Mouse (Mus musculus) erythroblast, adult 5-6 weeks (primary cell): Measurements from ENCODE around the gene Tbc1d2. TPM values are rescaled to one million over a fixed set of nuclear protein-coding genes. Genes with fewer than 3 reads are reported as not detected.
"Not testable (repeated sequence)": the region's sequence is repeated elsewhere in the genome, so short reads cannot be mapped to it uniquely, and the experiment has no call there.

Experiments used
- ATAC-seq: replicated peaks from 2 replicates; pipeline ENCODE4 v1.8.0; 2016; ENCODE audit warnings: moderate number of reproducible peaks, mild to moderate bottlenecking, moderate TSS enrichment, inconsistent platforms; ENCODE audit not compliant: poor library complexity, low FRiP score, severe bottlenecking
- total RNA-seq, 2 experiments: library from RNA; stranded (forward) in 1 of 2; stranded (reverse) in 1 of 2; fragments of 150-400 nt in 1 of 2; fragments of 200-764, 138-1000 nt in 1 of 2; gene quantifications; 2 replicates each; pipeline versions ENCODE4 v1.2.3 to v1.2.4; 2015 to 2017; ENCODE audit warnings: low replicate concordance in 2 of 2

Gene Tbc1d2
- total RNA-seq, 2 experiments from 2014 or later = 1.5 to 3.2 TPM

DNA sequence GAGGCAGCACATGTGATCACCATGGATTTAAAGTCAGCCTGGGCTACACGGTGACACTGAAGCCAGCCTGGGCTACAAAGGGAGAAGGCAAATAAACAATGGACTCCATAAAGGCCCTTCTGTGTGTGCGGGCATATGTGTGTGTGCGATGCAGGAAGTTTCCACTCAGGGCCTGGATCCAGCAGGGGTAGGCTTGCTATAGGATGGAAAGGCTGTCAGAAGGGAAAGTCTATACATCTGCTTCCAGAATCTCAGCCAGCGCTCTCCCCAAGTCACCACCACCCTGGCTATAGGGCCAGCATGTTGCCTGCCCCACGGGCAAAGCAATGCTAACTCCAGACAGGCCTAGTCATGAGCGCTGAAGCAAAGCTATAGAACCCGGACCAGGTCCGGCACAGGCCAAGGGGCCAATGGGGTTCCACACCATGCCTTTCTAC lies 6.3 kb downstream of the Tbc1d2 start:
- ATAC-seq = no peak

DNA sequence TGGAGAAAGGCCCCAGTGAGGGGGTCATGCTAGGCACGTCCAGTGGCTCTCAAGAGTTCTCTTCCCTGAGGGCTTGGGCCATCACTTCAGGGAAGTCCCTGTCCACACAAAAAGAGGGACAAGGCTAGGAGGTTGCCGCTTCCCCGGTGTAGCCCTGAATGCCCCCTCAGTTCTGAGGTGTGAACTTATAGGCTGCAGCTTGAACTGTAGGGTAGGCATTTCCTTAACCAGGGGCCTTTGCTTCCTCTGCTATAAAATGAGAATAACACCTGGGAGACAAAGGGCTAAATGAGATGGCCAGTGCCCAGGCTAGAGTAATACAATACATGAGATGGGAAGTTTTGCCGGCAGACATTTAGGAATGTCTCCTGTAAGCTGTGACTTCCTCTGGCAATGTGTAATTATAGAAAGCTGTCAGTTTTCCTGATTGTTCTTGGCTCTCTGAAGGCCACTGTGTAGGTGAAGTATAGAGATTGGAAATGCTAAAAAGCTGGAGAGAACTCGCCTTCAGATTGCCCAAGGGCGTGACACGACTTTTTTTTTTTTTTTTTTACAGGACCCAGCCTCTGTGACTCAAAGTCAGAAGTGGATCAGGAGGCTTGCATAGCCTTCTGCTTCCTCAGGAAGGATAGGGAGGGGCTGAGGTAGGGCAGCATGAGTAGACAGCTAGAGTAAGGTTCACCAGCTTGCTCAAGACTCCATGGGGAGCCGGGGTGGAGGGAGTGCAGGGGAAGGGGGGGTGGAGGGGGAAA lies 6.9 kb downstream of the Tbc1d2 start:
- no peak for ATAC-seq

DNA sequence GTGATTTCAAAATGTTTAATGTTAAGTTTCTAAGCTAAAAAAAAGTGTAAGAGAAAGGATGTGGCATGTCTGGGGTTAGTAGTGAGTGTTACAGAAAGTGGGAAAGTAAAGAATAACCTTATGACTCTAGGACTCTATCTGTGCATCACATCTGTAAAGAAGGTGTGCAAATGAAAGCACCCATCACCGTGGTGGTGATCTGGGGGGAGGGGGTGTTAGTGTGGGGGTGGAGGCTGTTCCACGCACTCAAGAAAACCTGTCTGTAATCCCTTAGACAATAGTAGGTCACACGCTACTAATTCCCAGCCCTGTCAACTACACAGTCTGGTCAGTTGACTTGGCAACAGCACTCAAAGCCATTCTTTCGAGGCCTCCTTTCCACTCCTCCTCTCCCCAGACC lies 8.7 kb downstream of the Tbc1d2 start:
- no peak for ATAC-seq

DNA sequence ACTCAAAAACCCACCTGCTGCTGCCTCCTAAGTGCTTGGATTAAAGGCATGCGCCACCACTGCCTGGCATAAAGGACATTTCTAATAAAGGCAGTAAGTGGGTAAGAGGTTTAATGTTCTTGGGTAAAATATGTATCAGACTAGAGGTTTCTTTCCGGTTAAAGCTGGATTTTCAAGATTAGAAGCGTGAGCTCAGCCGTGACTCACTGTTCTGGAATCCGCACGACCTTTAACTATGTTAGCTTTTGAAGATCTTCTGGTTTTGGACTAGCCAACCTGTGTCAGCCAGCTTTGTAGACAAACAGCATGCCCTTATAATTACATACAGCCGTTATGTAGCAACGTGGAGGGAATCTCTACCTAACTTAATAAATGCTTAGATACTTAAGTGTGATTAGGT lies 10.1 kb downstream of the Tbc1d2 start:
- ATAC-seq = no peak

DNA sequence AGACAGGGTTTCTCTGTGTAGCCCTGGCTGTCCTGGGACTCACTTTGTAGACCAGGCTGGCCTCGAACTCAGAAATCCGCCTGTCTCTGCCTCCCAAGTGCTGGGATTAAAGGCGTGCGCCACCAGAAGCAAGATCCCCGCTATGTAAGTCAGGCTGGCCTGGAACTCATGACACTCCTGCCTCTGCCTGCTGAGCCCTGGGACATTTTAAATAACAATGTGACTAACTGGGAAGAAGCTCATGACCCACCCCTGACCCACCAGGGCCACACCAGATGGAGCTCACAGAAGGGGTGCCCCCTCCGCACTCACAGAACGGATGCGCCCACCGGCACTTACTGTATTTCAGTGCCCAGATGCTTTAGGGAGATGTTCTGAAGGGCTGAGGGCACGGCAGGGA lies 12.8 kb downstream of the Tbc1d2 start:
- not testable (repeated sequence) for ATAC-seq

DNA sequence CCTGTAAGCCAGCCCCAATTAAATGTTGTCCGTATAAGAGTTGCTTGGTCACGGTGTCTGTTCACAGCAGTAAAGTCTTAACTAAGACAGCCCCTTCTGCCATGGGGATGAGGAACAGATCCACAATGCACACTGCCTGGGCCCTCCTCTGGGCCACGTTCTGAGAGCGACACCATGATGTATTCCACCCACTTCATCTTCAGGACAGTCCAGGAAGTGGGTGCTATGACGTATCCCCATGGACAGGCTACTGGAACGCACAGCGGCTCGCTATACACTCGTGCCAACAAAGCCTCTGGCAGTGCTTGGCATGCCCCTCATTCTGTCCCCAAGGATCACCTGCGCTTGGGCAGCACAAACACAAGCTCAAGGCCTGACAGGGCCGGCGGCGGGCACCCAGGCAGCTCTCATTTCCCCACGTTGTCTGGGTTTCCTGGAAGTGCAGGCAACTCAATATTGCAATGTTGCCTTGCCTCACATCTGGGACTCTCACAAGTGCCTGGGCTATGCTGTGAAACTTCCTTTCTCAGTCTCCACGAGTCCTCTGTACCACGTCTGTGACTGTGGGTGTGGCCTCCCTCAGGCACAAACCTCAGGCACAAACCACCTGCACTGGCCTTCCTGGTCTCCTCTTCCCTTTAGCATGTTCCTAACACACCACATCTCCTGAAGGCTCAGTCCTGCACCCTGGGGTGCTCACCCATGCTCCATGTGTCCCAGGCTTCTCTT lies 14.1 kb downstream of the Tbc1d2 start:
- no peak for ATAC-seq

DNA sequence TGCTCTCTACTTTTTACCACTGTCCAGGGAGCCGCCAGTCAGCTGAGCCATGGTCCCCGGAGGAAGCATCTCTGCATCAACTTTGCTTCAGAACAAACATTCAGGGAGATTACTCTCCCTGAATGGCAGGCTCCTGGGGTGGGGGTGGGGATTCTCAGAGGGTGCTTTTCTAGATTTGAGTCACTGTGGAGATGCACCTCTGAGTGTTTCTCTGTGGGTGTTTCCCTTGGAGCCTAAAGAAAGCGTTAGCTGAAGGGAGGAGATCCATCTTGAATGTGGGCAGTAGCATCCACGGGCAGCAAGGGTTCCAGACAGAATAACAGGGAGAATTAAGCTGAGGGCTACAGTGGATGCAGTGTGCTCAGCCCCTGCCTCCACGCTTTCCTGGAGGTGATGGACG lies 15.1 kb downstream of the Tbc1d2 start:
- ATAC-seq = no peak

DNA sequence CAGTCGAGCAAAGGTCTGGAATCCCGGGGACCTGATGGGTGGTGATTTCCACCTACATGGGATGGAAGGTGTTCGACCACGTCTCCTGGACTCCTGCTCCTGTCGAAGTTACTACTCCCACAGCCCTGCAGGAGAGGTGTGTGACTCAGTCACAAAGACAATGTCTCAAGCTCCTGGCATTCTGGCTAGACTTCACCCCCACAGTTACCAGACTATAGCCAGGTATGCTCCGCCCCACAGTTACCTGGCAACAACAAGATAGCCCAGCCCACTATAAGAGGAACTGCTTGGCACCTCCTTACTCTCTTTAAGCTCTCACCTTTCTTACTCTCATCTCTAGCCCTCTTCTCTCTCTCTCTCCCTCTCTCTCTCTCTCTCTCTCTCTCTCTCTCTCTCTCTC lies 16.4 kb downstream of the Tbc1d2 start:
- not testable (repeated sequence) for ATAC-seq

DNA sequence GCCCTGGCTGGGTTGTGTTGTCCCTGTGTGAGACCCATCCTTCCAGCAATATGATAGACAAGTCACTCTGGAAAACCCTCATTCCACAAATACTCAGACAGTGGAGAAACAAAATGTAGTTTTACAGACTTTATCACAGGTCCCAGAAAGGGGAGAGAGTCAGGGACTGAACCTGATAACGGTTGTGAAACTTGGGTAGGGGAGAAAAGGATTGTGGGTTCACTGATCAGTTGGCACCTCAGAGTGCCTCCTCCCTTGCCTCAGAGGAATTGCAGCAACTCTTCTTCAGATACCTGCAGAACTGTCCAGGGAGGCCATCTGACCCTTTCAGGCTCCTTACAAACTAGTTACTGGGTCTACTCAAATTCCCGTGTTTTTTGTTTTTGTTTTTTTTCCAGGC lies 17.5 kb downstream of the Tbc1d2 start:
- ATAC-seq = no peak

DNA sequence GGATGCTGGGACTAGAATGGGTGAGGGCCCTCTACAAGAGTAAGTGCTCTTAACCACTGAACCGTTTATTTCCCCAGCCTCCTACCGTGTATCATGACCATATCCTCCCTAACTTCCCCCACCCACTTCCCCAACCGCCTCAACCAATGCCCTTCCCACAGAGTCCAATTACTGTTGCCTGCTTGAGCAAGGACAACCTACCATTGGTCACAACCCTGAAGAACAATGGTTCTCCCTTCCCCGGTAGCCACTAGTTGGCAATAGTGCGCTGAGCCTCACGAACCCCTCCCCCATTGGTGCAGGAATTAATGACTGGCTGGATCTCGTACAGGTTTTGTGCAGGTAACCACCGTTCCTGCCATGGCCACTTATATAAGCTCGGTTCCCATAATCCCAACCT lies 19.6 kb downstream of the Tbc1d2 start:
- no peak for ATAC-seq

DNA sequence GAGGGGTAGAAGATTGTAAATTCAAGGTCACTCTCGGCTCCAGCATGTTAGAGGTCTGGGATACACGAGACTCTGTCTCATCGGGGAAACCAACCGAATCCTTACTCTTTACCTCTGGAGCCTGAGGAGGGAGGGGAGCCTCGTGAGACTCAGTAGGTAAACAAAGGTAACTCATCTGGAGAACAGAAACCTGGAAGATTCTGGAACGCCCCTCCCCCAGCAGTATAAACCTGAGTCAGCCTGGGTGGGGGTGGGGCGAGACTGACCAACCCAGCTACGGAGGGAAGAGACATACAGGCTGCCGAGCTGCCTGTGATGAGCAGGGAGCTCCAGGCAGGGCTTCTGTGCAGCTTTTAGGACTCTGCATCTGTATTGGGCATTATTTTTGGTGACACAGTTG lies 21.1 kb downstream of the Tbc1d2 start:
- ATAC-seq = no peak

DNA sequence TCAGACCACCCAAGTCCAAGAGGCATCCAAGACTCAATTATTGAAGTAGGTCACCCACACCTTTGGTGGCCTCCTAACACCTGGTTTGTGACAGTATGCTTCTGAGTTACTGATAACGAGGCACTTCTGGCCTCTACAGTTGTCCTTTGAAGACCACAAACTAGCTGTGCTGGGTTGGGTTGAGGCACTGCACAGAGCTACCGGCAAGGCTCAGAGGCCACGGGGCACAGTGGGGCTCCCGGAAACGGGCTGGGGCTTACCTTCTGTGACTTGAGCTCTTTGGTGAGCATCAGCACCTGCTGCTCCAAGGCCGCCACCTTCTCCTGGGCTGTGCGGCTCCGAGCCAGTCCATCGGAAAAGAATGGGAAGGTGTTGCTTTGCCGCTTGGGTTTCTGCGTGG lies 21.9 kb downstream of the Tbc1d2 start:
- ATAC-seq = no peak

DNA sequence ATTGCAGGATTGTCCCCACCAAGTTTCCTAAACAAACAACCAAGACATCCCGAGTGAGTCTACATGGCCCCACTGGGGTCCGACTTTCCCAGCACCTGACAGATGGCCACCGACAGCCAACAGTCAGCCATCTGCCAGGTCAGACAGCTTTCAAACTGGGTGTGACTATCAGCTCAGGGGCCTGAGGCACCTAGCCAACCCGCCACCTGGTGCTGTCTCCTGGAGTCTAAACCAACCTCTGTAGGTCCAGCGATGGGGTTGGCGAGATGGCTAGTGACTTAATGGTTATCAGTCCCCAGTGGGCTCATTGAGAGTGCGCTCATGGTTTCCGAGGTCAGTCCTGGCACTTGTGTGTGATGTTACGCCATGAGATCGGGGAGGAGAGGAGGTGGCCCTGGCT lies 24.9 kb downstream of the Tbc1d2 start:
- no peak for ATAC-seq

DNA sequence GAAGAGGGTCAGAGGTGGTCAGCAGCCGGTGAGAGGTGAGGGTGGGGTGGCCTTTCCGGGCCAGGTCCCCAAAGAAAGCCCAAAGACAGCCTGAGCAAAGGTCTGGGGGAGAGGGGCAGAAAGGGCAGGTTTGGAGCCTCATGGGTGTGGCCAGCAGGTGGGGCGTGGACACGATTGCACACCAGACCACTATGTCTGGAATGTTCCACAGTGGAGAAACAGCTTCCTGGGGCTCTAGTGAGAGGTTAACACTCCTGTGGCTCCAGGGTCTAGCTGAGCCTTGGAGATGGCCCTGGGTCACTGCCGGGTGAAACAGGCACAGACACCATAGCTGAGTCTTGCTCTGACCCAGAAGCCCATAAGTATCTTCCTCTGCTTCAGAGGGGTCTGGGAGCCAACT lies 27.0 kb downstream of the Tbc1d2 start:
- no peak for ATAC-seq

DNA sequence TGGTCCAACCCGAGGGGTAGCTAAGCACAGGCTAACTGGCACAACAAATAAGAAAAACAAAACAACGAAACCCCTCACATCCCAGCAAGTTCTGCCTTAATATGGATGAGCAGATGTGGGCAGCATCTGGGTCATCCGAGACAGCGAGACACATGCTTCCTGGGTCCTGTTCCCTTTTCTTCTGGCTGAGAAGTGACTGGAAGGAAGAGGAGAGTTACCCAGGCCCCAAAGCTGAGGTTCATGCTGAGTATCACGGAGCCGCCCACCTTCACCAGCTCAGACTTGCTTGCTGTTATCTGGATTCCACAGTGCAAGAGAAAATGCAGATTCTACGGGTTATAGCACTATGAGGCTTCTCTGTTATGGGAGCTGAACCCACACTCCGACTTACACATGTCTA lies 29.1 kb downstream of the Tbc1d2 start:
- ATAC-seq = no peak

DNA sequence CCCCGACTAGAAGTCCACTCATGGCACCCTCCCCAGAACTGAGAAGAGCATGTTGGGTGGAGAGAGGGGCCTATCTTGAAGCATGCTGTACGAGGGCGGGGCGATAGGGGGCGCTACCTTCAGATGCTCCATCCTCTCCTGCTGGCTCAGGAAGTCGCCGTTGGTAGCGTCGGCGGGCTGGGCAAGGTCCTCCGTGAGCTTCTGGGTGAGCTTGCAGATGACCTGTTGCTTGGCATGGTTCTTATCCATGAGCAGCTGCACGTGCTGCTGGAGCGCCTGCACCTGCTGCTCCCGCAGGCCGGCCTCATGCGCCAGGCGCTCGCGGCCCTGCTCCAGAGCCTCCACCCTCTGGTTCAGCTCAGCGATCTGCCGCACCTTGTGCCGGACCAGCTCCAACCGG lies 29.7 kb downstream of the Tbc1d2 start:
- no peak for ATAC-seq

DNA sequence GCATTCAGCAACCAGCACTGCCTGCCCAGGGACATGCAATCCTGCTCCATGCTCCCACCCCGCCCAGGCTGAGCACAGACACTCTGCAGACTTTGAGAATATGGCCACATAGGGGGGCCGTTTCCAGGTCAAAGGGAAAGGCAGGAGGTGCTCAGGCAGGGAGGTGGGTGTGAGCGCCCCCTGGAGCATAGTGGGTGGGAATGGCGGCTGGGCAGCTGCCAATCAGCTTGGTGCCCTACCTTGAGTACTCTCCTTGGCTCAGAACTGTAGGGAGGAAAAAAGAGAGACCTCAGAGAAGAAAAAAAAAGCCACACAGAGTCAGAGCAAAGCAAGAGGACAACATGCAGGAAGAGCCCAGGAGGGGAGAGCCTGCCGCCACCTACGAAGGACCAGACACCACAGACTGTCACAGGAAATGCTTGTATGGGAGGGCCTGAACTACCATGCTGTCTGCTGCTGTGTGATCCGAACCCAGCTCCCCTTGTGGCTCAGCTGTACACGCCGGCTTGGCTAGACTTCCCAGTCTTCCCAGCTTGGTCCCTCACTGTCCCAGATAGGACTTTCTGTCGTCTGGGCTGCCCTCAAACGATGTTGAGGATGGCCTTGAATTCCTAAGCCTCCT lies 31.7 kb downstream of the Tbc1d2 start:
- ATAC-seq = no peak

DNA sequence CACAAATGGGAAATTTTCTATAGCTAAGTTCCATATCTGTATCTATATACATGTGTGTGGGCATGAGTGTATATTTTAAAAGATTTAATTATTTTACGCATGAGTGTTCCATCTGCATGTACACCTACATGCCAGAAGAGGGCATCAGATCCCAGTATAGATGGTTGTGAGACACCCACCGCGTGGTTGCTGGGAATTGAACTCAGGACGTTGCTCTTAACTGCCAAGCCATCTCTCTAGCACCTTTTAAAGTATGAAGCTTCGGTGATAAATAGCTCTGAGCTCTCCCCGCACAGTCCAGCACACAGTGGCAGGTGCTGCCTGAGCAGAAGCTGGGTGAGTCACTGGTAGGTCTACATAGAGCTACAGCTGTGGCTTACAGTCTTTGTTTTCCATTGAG lies 32.6 kb downstream of the Tbc1d2 start:
- ATAC-seq = no peak

DNA sequence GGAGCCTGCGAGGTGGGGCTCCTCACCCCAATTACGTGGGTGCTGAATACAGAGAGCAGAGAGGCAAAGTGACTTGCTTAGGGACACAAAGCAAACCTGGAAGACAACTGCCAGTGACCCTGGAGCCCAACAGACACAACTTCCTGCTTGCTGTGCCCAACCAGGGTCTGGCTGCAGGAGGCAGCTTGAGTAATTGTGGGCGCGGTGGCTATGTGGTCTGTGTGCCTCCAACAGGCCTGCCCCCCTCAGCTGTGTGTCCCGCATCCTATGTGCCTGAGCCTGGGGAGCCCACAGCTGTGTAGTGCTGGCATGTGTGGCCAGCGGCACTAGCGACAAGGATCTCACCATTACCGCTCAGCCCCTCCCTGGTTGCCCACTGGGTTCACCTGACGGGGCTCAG lies 35.4 kb downstream of the Tbc1d2 start:
- ATAC-seq = no peak

DNA sequence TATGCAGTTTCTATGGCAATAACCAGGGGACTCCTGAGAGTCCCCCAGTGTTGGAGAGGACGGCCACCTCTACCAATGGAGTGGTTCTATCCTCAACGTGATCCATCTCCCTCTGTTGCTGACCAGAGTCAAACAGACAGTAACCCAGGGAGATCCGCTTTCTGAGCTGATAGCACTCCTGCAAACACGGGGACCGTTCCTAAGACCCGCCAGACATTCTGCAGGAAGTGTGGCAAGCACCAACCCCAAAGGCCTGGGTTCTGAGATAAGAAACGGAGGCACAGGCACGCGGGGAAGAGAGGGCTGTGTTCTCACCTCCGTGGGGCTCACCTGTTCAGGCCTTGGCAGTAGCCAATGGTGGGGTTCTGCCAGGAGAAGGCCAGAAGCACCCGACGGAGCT lies 36.4 kb downstream of the Tbc1d2 start:
- no peak for ATAC-seq

DNA sequence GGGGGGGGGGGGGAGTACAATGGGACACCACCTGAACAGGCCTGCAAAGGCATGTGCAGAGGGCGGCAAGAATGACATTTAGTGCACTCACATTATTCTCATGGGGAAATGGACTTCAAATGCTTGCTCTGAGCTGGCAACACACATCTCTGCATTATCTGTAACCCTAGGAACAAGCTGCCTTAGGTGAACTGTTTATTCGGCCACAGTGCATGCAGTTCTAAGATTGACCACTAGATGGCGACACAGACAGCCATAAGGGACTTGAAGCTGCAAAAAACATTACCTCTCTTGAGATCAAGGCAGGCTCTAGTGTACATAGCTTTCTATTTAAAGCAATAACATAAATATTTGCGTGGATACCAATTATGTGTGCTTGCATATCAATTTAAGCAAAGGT lies 38.8 kb downstream of the Tbc1d2 start:
- ATAC-seq = peak; percentile 69
